Mouse (Mus musculus): Measurements from ENCODE around the gene Slc25a29.

DNA sequence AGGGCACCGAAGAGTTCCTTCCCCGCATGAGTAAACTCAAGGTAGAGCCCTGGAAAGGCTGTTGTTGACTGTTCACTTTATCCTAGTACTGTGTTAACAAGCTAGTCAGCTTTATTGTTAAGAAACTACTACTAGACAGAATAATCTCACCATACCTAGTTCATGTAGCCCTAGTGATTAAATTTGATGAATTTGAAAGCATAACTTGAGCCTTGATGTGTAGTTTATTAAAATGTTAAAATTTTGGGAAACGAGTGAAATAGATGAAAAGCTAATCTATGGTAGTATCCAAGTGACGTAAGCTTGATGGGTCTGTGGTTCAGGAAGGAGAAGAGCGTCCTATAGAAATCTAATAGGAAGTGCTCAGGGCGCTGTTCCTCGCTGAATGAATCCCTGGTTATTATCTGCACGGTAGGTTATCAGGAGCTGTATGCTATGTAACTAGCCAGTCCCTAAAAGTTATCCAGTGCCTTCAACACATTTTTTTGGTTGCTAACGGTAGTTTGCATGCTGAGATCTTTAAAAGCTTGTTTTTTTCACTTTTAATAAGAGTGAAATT lies 40.6 kb downstream of the Slc25a29 start:
- no peak for TF ChIP-seq CTCF (IDR thresholded peaks at IDR 0.05; ENCODE audit: borderline replicate concordance, control insufficient read depth, extremely low read depth, insufficient read depth, low read length, poor library complexity)
- no peak for TF ChIP-seq POLR2A (IDR thresholded peaks at IDR 0.05; ENCODE audit: control insufficient read depth, extremely low read depth, insufficient read depth, low read length, poor library complexity)
